In the genomic region with DNA sequence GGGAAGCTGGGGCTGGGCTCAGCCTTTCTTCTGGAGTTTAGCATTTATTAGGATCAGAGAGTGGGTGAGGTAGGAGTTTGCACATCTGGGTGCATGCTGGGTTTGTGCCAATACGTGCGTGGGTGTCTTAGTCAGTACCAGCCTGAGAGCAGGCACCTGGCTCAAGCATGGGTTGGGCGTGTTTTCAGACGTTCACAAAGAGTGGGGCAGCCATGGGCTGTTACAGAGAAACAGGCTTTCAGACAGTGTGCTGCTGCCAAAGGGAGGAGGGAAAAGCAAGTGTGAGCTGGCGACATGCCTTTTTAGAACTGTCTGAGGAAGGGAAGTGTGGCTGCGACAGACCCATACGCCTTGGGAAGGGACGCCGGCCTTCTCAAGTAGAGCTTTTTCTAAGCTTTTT, we compare ENCODE assay signal across 8 mouse cellular contexts. TPM values are rescaled to one million over a fixed set of nuclear protein-coding genes. Genes with fewer than 3 reads are reported as not detected.
A peak's percentile ranks its signal among the peaks of the same experiment; 100 is the strongest.
DNase-seq lines count a peak whose midpoint lies in the region; ATAC-seq lines count a peak whose summit lies in the region.

No protein-coding gene starts in this region.

- no peaks in the 10 kb centered on the region for H3K36me3 ChIP-seq in midbrain, embryonic 13.5 days

- H3K27me3 ChIP-seq in midbrain, embryonic 13.5 days, result no peaks in the 10 kb centered on the region

- H3K9me3 ChIP-seq in midbrain, embryonic 13.5 days, result no peaks in the 10 kb centered on the region

- H3K4me1 ChIP-seq in midbrain, embryonic 13.5 days (replicated peaks), result no peaks in the 10 kb centered on the region

- no peak for ATAC-seq in CD4-positive, CD25-positive, alpha-beta regulatory T cell, adult 4 months
- ATAC-seq in megakaryocyte progenitor cell, adult 5-6 weeks (replicated peaks; ENCODE audit: poor library complexity), result peak; percentile 13; the same call in 1 of the 2 replicates
- ATAC-seq in midbrain, embryonic 13.5 days, result no peak

- 82% methylated on average over 9 of the region's 9 CpGs for WGBS in midbrain, embryonic 13.5 days

- no peak overlapping the region for H3K4me3 ChIP-seq in midbrain, embryonic 13.5 days (replicated peaks)

- H3K27ac ChIP-seq in midbrain, embryonic 13.5 days, result no peak overlapping the region

- peak; percentile 21 for DNase-seq in CD4-positive, CD25-positive, alpha-beta regulatory T cell, adult 2 months (ENCODE audit: low read depth, low spot score)
- peak; percentile 55 for DNase-seq in NIH3T3 (ENCODE audit: low read depth)
- peak; percentile 63 for DNase-seq in heart, adult 8-10 months (ENCODE audit: low spot score)
- DNase-seq in layer of hippocampus, postnatal 36 days, result peak; percentile 44 to 45
- peak; percentile 34 for DNase-seq in thymus, postnatal 0 days (ENCODE audit: low spot score)

- H3K9ac ChIP-seq in midbrain, embryonic 13.5 days (replicated peaks), result no peak overlapping the region

- no peak overlapping the region for H3K4me2 ChIP-seq in midbrain, embryonic 13.5 days (replicated peaks)

RNA-seq across cellular contexts. Expression of gene Sema4c, which starts 45.2 kb away (rescaled TPM):
- polyA plus RNA-seq in CD4-positive, CD25-positive, alpha-beta regulatory T cell, adult 4 months (2017; shearing (Covaris generic)), result under 1 TPM in 1 of 2 experiments, not detected in 1; 0.22 TPM
- 10 to 100 TPM; 10.8 to 13.4 (median 11.2) TPM for total RNA-seq in heart, adult 8-10 months (2022)
- 10 to 100 TPM; 11.4 to 11.6 TPM for total RNA-seq in layer of hippocampus, postnatal 36 days (2021)
- total RNA-seq in megakaryocyte progenitor cell, adult 5-6 weeks (2015), result 0.42 and 0.66 TPM in 2 replicates
- total RNA-seq in megakaryocyte progenitor cell, adult 5-6 weeks (2017), result 0.64 and 1.00 TPM in 2 replicates
- polyA plus RNA-seq in thymus, postnatal 0 days (2015; fragmentation: Nextera tagmentation; extraction: Ambion mirVana), result 5.5 and 6.0 TPM in 2 replicates
- 33.4 and 35.4 TPM in 2 replicates for polyA plus RNA-seq in midbrain, embryonic 13.5 days (2015; fragmentation: Nextera tagmentation; extraction: Ambion mirVana)

RNA-seq across cellular contexts. Expression of gene Ankrd39, which starts 56.1 kb away (rescaled TPM):
- 10 to 100 TPM; 19.4 to 23.9 TPM for polyA plus RNA-seq in CD4-positive, CD25-positive, alpha-beta regulatory T cell, adult 4 months (2017; shearing (Covaris generic))
- total RNA-seq in heart, adult 8-10 months (2022), result 1 to 10 TPM; 5.4 to 8.2 (median 7.1) TPM
- total RNA-seq in layer of hippocampus, postnatal 36 days (2021), result 10 to 100 TPM; 11.9 to 12.6 TPM
- 4.6 and 4.9 TPM in 2 replicates for total RNA-seq in megakaryocyte progenitor cell, adult 5-6 weeks (2015)
- total RNA-seq in megakaryocyte progenitor cell, adult 5-6 weeks (2017), result 5.4 and 7.3 TPM in 2 replicates
- polyA plus RNA-seq in thymus, postnatal 0 days (2015; fragmentation: Nextera tagmentation; extraction: Ambion mirVana), result 20.0 and 22.7 TPM in 2 replicates
- 22.1 and 22.3 TPM in 2 replicates for polyA plus RNA-seq in midbrain, embryonic 13.5 days (2015; fragmentation: Nextera tagmentation; extraction: Ambion mirVana)

Comparison
In these comparisons a context has a peak if more than half of its experiments do, and no peak if none do; other contexts are left out.
1. RNA of gene Sema4c, which starts 45.2 kb away (total RNA-seq): 11.4 to 11.6 TPM in layer of hippocampus, postnatal 36 days and 10.8 to 13.4 TPM in heart, adult 8-10 months; 0.42 to 1.00 TPM in megakaryocyte progenitor cell, adult 5-6 weeks; every median in the first group is over 4 times any median in the second.
2. Peak in every context shown above with its lines, with median percentiles within 50 percentile points of each other: DNase-seq.